Mouse (Mus musculus) myocyte (in vitro differentiated cells): ENCODE results near the gene Khdrbs1. TPM values are rescaled to one million over a fixed set of nuclear protein-coding genes. Genes with fewer than 3 reads are reported as not detected.
A peak's percentile ranks its signal among the peaks of the same experiment; 100 is the strongest.
"Not testable (repeated sequence)": the region's sequence is repeated elsewhere in the genome, so short reads cannot be mapped to it uniquely, and the experiment has no call there.

ENCODE experiments used
- H3K27me3 ChIP-seq: one replicate; pipeline ENCODE4 v1.6.1; 2011; ENCODE audit not compliant: control insufficient read depth, insufficient read depth, insufficient read length
- H3K36me3 ChIP-seq: one replicate; pipeline ENCODE4 v1.6.1; 2011; ENCODE audit not compliant: control insufficient read depth, insufficient read depth
- H3K4me2 ChIP-seq: one replicate; pipeline ENCODE4 v1.6.1; 2011; ENCODE audit warnings: low read depth, control low read depth
- H3K4me3 ChIP-seq: one replicate; pipeline ENCODE4 v1.5.1; 2011; ENCODE audit warnings: mild to moderate bottlenecking, control low read depth, moderate library complexity
- H3K79me2 ChIP-seq: one replicate; pipeline ENCODE4 v1.6.1; 2011; ENCODE audit not compliant: control insufficient read depth, insufficient read depth
- H3ac ChIP-seq: one replicate; pipeline ENCODE4 v1.6.1; 2011; ENCODE audit not compliant: control insufficient read depth, insufficient read length
- CEBPB ChIP-seq: IDR thresholded peaks from 2 replicates; pipeline ENCODE4 v1.6.1; 2011; ENCODE audit warnings: mild to moderate bottlenecking, moderate library complexity; ENCODE audit not compliant: poor library complexity, insufficient read depth, severe bottlenecking
- E2F4 ChIP-seq: IDR thresholded peaks from one replicate; pipeline ENCODE4 v1.6.1; 2011; ENCODE audit warnings: mild to moderate bottlenecking, control low read depth, moderate library complexity; ENCODE audit not compliant: insufficient read depth
- MAX ChIP-seq: IDR thresholded peaks from one replicate; pipeline ENCODE4 v1.6.1; 2011; ENCODE audit warnings: low read depth, mild to moderate bottlenecking, control low read depth
- MYOD1 ChIP-seq, 3 experiments: IDR thresholded peaks; one replicate each; pipeline ENCODE4 v1.6.1; 2011; ENCODE audit warnings: control low read depth in 2 of 3, low read depth in 2 of 3, mild to moderate bottlenecking in 2 of 3, moderate library complexity in 1 of 3; ENCODE audit not compliant: insufficient read length in 2 of 3, control insufficient read depth in 1 of 3
- MYOG ChIP-seq, 3 experiments: IDR thresholded peaks; one replicate each; pipeline ENCODE4 v1.6.1; 2011; ENCODE audit warnings: control low read depth in 2 of 3, low read depth in 2 of 3, mild to moderate bottlenecking in 2 of 3; ENCODE audit not compliant: insufficient read length in 2 of 3, control insufficient read depth in 1 of 3, insufficient read depth in 1 of 3
- POLR2A ChIP-seq: IDR thresholded peaks from one replicate; pipeline ENCODE4 v1.6.1; 2011; ENCODE audit warnings: low read depth, mild to moderate bottlenecking, control low read depth, moderate library complexity; ENCODE audit not compliant: insufficient read length
- POLR2AphosphoS2 ChIP-seq: IDR thresholded peaks from one replicate; pipeline ENCODE4 v1.6.1; 2011; ENCODE audit warnings: low read depth, control low read depth; ENCODE audit not compliant: insufficient read length
- REST ChIP-seq: IDR thresholded peaks from one replicate; pipeline ENCODE4 v1.6.1; 2011; ENCODE audit warnings: mild to moderate bottlenecking, control low read depth, moderate library complexity; ENCODE audit not compliant: insufficient read depth, insufficient read length
- SRF ChIP-seq: IDR thresholded peaks from one replicate; pipeline ENCODE4 v1.6.1; 2011; ENCODE audit warnings: low read depth; ENCODE audit not compliant: control insufficient read depth, insufficient read length
- TCF12 ChIP-seq: IDR thresholded peaks from one replicate; pipeline ENCODE4 v1.6.1; 2011; ENCODE audit warnings: mild to moderate bottlenecking, control low read depth; ENCODE audit not compliant: poor library complexity, insufficient read depth, severe bottlenecking
- TCF3 ChIP-seq: IDR thresholded peaks from one replicate; pipeline ENCODE4 v1.6.1; 2011; ENCODE audit warnings: low read depth, control low read depth; ENCODE audit not compliant: insufficient read length
- USF1 ChIP-seq: IDR thresholded peaks from one replicate; pipeline ENCODE4 v1.6.1; 2011; ENCODE audit warnings: low read depth, mild to moderate bottlenecking, control low read depth, moderate library complexity
- polyA plus RNA-seq: library from polyadenylated mRNA; unstranded; fragments of >200 nt; fragmentation: generic; extraction: Trizol; gene quantifications from one replicate; pipeline ENCODE4 v1.2.1, GENCODE M21; 2012; ENCODE audit warnings: missing spikeins

Khdrbs1 gene
- polyA plus RNA-seq, 1 experiment, result 40.4 TPM

GRCm38 (mm10) chr4:129706750-129707149, 35.4 kb downstream of the Khdrbs1 start:
- H3K79me2 ChIP-seq, result peaks cover 5% of the 10 kb centered on the region
- no peak overlapping the region for H3K4me2 ChIP-seq
- TF ChIP-seq POLR2AphosphoS2 (no peak), MYOD1 (IDR thresholded peaks at IDR 0.05; ENCODE audit: control insufficient read depth in 1 of 3, insufficient read length in 2 of 3, low read depth in 2 of 3) (no peak), CEBPB (no peak), TCF12 (no peak), REST (no peak)
- no peak overlapping the region for H3ac ChIP-seq
- H3K27me3 ChIP-seq, result no peaks in the 10 kb centered on the region
- peaks cover 17% of the 10 kb centered on the region for H3K36me3 ChIP-seq
- no peak overlapping the region for H3K4me3 ChIP-seq

- Histone ChIP-seq H3K4me2 (peak overlapping the region; percentile 12), H3K79me2 (no peaks in the 10 kb centered on the region), H3K36me3 (no peaks in the 10 kb centered on the region), H3ac (no peak overlapping the region), H3K4me3 (no peak overlapping the region), H3K27me3 (no peaks in the 10 kb centered on the region)
- TF ChIP-seq CEBPB (no peak), TCF3 (no peak), TCF12 (no peak), POLR2AphosphoS2 (peak; percentile 88), MYOD1 (IDR thresholded peaks at IDR 0.05; ENCODE audit: control insufficient read depth in 1 of 3, insufficient read length in 2 of 3, low read depth in 2 of 3) (peak in 2 of 3 experiments; percentile 44 to 53), USF1 (no peak), POLR2A (no peak), MYOG (IDR thresholded peaks at IDR 0.05; ENCODE audit: control insufficient read depth in 1 of 3, insufficient read depth in 1 of 3, insufficient read length in 2 of 3, low read depth in 2 of 3) (no peak)
Measured at GRCm38 (mm10) chr4:129702454-129702853, 39.6 kb downstream of the Khdrbs1 start.

GRCm38 (mm10) chr4:129701503-129702377, 40.4 kb downstream of the Khdrbs1 start:
- H3ac ChIP-seq, result no peak overlapping the region
- no peak overlapping the region for H3K4me3 ChIP-seq
- peak overlapping the region; percentile 38 for H3K4me2 ChIP-seq
- no peak for TF ChIP-seq USF1
- TF ChIP-seq REST, result no peak
- no peak for TF ChIP-seq SRF
- TF ChIP-seq MYOD1 (IDR thresholded peaks at IDR 0.05; ENCODE audit: control insufficient read depth in 1 of 3, insufficient read length in 2 of 3, low read depth in 2 of 3), result no peak
- TF ChIP-seq CEBPB, result no peak
- no peak for TF ChIP-seq TCF3
- no peak for TF ChIP-seq MAX
- TF ChIP-seq POLR2AphosphoS2, result no peak
- no peak for TF ChIP-seq MYOG (IDR thresholded peaks at IDR 0.05; ENCODE audit: control insufficient read depth in 1 of 3, insufficient read depth in 1 of 3, insufficient read length in 2 of 3, low read depth in 2 of 3)
- no peak for TF ChIP-seq E2F4
- no peak for TF ChIP-seq POLR2A
- TF ChIP-seq TCF12, result no peak
- no peaks in the 10 kb centered on the region for H3K27me3 ChIP-seq
- no peaks in the 10 kb centered on the region for H3K36me3 ChIP-seq
- no peaks in the 10 kb centered on the region for H3K79me2 ChIP-seq

GRCm38 (mm10) chr4:129700661-129701060, 41.4 kb downstream of the Khdrbs1 start:
- H3K4me2 ChIP-seq, H3K4me3 ChIP-seq, H3K27me3 ChIP-seq, H3ac ChIP-seq, H3K79me2 ChIP-seq, H3K36me3 ChIP-seq: not testable (repeated sequence)
- peak; percentile 47 for TF ChIP-seq POLR2AphosphoS2

GRCm38 (mm10) chr4:129700216-129700615, 41.9 kb downstream of the Khdrbs1 start:
- Histone ChIP-seq H3ac (no peak overlapping the region), H3K4me2 (no peak overlapping the region), H3K27me3 (no peaks in the 10 kb centered on the region), H3K36me3 (no peaks in the 10 kb centered on the region), H3K79me2 (no peaks in the 10 kb centered on the region), H3K4me3 (no peak overlapping the region)
- TF ChIP-seq POLR2A (no peak), MYOD1 (IDR thresholded peaks at IDR 0.05; ENCODE audit: control insufficient read depth in 1 of 3, insufficient read length in 2 of 3, low read depth in 2 of 3) (no peak), POLR2AphosphoS2 (peak; percentile 4)
